ENCODE assay signal across 11 mouse cellular contexts in the genomic region with DNA sequence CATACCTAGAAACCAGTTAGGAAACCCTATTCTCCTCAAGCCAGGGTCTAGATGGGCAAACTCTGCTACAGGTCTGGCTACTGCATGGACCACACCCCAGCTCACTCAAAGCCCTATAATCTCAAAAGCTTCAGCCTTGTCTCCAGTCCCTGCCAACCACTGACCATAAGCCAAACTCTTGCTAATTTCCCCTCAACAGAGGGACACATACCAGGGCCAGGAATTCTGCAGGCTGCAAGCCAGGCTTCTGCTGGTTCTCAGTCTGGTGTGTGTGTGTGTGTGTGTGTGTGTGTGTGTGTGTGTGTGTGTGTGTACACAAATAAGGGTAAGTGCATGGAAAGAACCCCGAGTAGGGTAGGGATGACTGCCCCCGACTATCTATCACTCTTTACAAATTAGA. TPM values are rescaled to one million over a fixed set of nuclear protein-coding genes. Genes with fewer than 3 reads are reported as not detected.
A peak's percentile ranks its signal among the peaks of the same experiment; 100 is the strongest.
DNase-seq lines count a peak whose midpoint lies in the region; ATAC-seq lines count a peak whose summit lies in the region.
"Had no signal": no experiment of that assay in that cellular context is flagged by ENCODE, and none has a peak within 500 bp of the region (broad histone marks: within the 10 kb centered on the region; RNA-seq: fewer than 3 reads in every experiment).

No protein-coding gene starts in this region.

- H3K4me3 ChIP-seq in embryonic facial prominence, embryonic 12.5 days = no peak overlapping the region
- no peak overlapping the region for H3K4me3 ChIP-seq in embryonic facial prominence, embryonic 10.5 days
- H3K4me3 ChIP-seq in neural tube, embryonic 11.5 days (ENCODE audit: low read depth, low read length) = no peak overlapping the region
- peak overlapping the region; percentile 24 for H3K4me3 ChIP-seq in hindbrain, embryonic 16.5 days (ENCODE audit: low read length)
- H3K4me3 ChIP-seq in neural tube, embryonic 15.5 days (replicated peaks) = peak overlapping the region; percentile 55
- H3K4me3 ChIP-seq: liver, embryonic 13.5 days had no signal

- peaks cover 31% of the 10 kb centered on the region for H3K27me3 ChIP-seq in embryonic facial prominence, embryonic 12.5 days
- H3K27me3 ChIP-seq in embryonic facial prominence, embryonic 10.5 days (replicated peaks; ENCODE audit: low read depth, poor library complexity, severe bottlenecking) = peaks cover 99% of the 10 kb centered on the region
- peaks cover 28% of the 10 kb centered on the region for H3K27me3 ChIP-seq in neural tube, embryonic 11.5 days (ENCODE audit: control insufficient read depth, insufficient read depth, low read length)
- H3K27me3 ChIP-seq in hindbrain, embryonic 16.5 days (replicated peaks; ENCODE audit: control insufficient read depth, insufficient read depth, low read length) = peaks cover 4% of the 10 kb centered on the region; the same call in 1 of the 2 replicates
- peaks cover 50% of the 10 kb centered on the region for H3K27me3 ChIP-seq in neural tube, embryonic 15.5 days (replicated peaks)

- 76% methylated on average over 2 of the region's 2 CpGs for WGBS in embryonic facial prominence, embryonic 12.5 days
- 63% methylated on average over 2 of the region's 2 CpGs for WGBS in embryonic facial prominence, embryonic 10.5 days
- 64% methylated on average over 2 of the region's 2 CpGs for WGBS in neural tube, embryonic 11.5 days
- 57% methylated on average over 1 of the region's 2 CpGs for WGBS in hindbrain, embryonic 16.5 days
- WGBS in neural tube, embryonic 15.5 days = 48% methylated on average over 2 of the region's 2 CpGs

- DNase-seq in embryonic facial prominence, embryonic 10.5 days (ENCODE audit: low spot score) = no peak
- DNase-seq in neural tube, embryonic 11.5 days (ENCODE audit: low spot score) = no peak
- DNase-seq in neural tube, embryonic 10.5 days (ENCODE audit: extremely low spot score, low spot score) = no peak
- DNase-seq in embryo, embryonic 10.5 days (ENCODE audit: low spot score) = no peak
- DNase-seq in adrenal gland, postnatal 25 days = no peak
- DNase-seq: liver, embryonic 13.5 days had no signal

- no peaks in the 10 kb centered on the region for H3K36me3 ChIP-seq in embryonic facial prominence, embryonic 12.5 days
- H3K36me3 ChIP-seq in embryonic facial prominence, embryonic 10.5 days (replicated peaks) = no peaks in the 10 kb centered on the region
- H3K36me3 ChIP-seq in neural tube, embryonic 11.5 days (ENCODE audit: control insufficient read depth, insufficient read depth, low read length) = no peaks in the 10 kb centered on the region
- no peaks in the 10 kb centered on the region for H3K36me3 ChIP-seq in hindbrain, embryonic 16.5 days (ENCODE audit: control insufficient read depth, insufficient read depth, low read length)
- no peaks in the 10 kb centered on the region for H3K36me3 ChIP-seq in neural tube, embryonic 15.5 days
- H3K36me3 ChIP-seq: liver, embryonic 13.5 days had no signal

- no peaks in the 10 kb centered on the region for H3K9me3 ChIP-seq in embryonic facial prominence, embryonic 12.5 days
- H3K9me3 ChIP-seq in embryonic facial prominence, embryonic 10.5 days = no peaks in the 10 kb centered on the region
- H3K9me3 ChIP-seq in neural tube, embryonic 11.5 days (ENCODE audit: control insufficient read depth, low read length) = no peaks in the 10 kb centered on the region
- H3K9me3 ChIP-seq in hindbrain, embryonic 16.5 days (ENCODE audit: control insufficient read depth, low read length) = no peaks in the 10 kb centered on the region
- H3K9me3 ChIP-seq in neural tube, embryonic 15.5 days (replicated peaks) = no peaks in the 10 kb centered on the region
- H3K9me3 ChIP-seq: liver, embryonic 13.5 days had no signal

- ATAC-seq in embryonic facial prominence, embryonic 12.5 days (ENCODE audit: insufficient number of reproducible peaks, insufficient read depth, low FRiP score, low TSS enrichment) = no peak
- no peak for ATAC-seq in neural tube, embryonic 11.5 days (ENCODE audit: insufficient read depth, low FRiP score, low TSS enrichment)
- no peak for ATAC-seq in hindbrain, embryonic 16.5 days
- no peak for ATAC-seq in neural tube, embryonic 15.5 days (ENCODE audit: low FRiP score)
- ATAC-seq: intestine, postnatal 0 days had no signal

- no peak overlapping the region for H3K9ac ChIP-seq in embryonic facial prominence, embryonic 12.5 days
- no peak overlapping the region for H3K9ac ChIP-seq in neural tube, embryonic 11.5 days (ENCODE audit: low read length)
- H3K9ac ChIP-seq in hindbrain, embryonic 16.5 days (ENCODE audit: low read depth, low read length) = no peak overlapping the region
- no peak overlapping the region for H3K9ac ChIP-seq in neural tube, embryonic 15.5 days (replicated peaks)
- H3K9ac ChIP-seq: liver, embryonic 13.5 days had no signal

- H3K4me1 ChIP-seq in embryonic facial prominence, embryonic 12.5 days = peaks cover 15% of the 10 kb centered on the region; the same call in 1 of the 2 replicates
- peaks cover 19% of the 10 kb centered on the region for H3K4me1 ChIP-seq in embryonic facial prominence, embryonic 10.5 days
- 0 out of 2 replicates have a peak, but pooled peaks cover 4% of the 10 kb centered on the region for H3K4me1 ChIP-seq in neural tube, embryonic 11.5 days (ENCODE audit: control insufficient read depth, insufficient read depth, low read length)
- peaks cover 5% of the 10 kb centered on the region; the same call in 1 of the 2 replicates for H3K4me1 ChIP-seq in hindbrain, embryonic 16.5 days (ENCODE audit: control insufficient read depth, insufficient read depth, low read depth, low read length)
- H3K4me1 ChIP-seq in neural tube, embryonic 15.5 days = peaks cover 16% of the 10 kb centered on the region
- H3K4me1 ChIP-seq: liver, embryonic 13.5 days had no signal

- H3K27ac ChIP-seq in embryonic facial prominence, embryonic 12.5 days = no peak overlapping the region
- no peak overlapping the region for H3K27ac ChIP-seq in embryonic facial prominence, embryonic 10.5 days (replicated peaks)
- no peak overlapping the region for H3K27ac ChIP-seq in neural tube, embryonic 11.5 days (ENCODE audit: low read depth, low read length)
- H3K27ac ChIP-seq in hindbrain, embryonic 16.5 days (ENCODE audit: low read depth, low read length) = no peak overlapping the region
- H3K27ac ChIP-seq in neural tube, embryonic 15.5 days (replicated peaks) = no peak overlapping the region
- H3K27ac ChIP-seq: liver, embryonic 13.5 days had no signal

- peak overlapping the region; percentile 60; the same call in 1 of the 2 replicates for H3K4me2 ChIP-seq in embryonic facial prominence, embryonic 12.5 days (replicated peaks)
- peak overlapping the region; percentile 20 for H3K4me2 ChIP-seq in neural tube, embryonic 11.5 days (ENCODE audit: low read depth)
- peak overlapping the region; percentile 48 for H3K4me2 ChIP-seq in hindbrain, embryonic 16.5 days (ENCODE audit: low read length)
- H3K4me2 ChIP-seq in neural tube, embryonic 15.5 days = peak overlapping the region; percentile 57
- H3K4me2 ChIP-seq: liver, embryonic 13.5 days had no signal

RNA-seq across cellular contexts. Expression of a gene that starts 2.1 kb away (rescaled TPM):
- 5.3 and 5.9 TPM in 2 replicates for polyA plus RNA-seq in embryonic facial prominence, embryonic 12.5 days (2016; fragmentation: Nextera tagmentation; extraction: Ambion mirVana)
- 4.2 and 4.9 TPM in 2 replicates for polyA plus RNA-seq in embryonic facial prominence, embryonic 10.5 days (2016; fragmentation: Nextera tagmentation; extraction: Ambion mirVana)
- polyA plus RNA-seq in neural tube, embryonic 11.5 days (2014; fragmentation: Nextera tagmentation; extraction: Ambion mirVana) = 5.8 and 6.1 TPM in 2 replicates
- 8.5 and 10.7 TPM in 2 replicates for polyA plus RNA-seq in hindbrain, embryonic 16.5 days (2015; fragmentation: Nextera tagmentation; extraction: Ambion mirVana)
- polyA plus RNA-seq in neural tube, embryonic 15.5 days (2015; fragmentation: Nextera tagmentation; extraction: Ambion mirVana) = 8.4 and 8.5 TPM in 2 replicates
- 2.2 and 2.8 TPM in 2 replicates for total RNA-seq in adrenal gland, postnatal 25 days (2021)
- total RNA-seq: common myeloid progenitor, adult 5-6 weeks had no signal

RNA-seq across cellular contexts. Expression of a gene that starts 24.2 kb away (rescaled TPM):
- 42.4 and 46.0 TPM in 2 replicates for polyA plus RNA-seq in embryonic facial prominence, embryonic 12.5 days (2016; fragmentation: Nextera tagmentation; extraction: Ambion mirVana)
- polyA plus RNA-seq in embryonic facial prominence, embryonic 10.5 days (2016; fragmentation: Nextera tagmentation; extraction: Ambion mirVana) = 30.6 and 33.4 TPM in 2 replicates
- 32.3 and 34.4 TPM in 2 replicates for polyA plus RNA-seq in neural tube, embryonic 11.5 days (2014; fragmentation: Nextera tagmentation; extraction: Ambion mirVana)
- 58.2 and 59.7 TPM in 2 replicates for polyA plus RNA-seq in hindbrain, embryonic 16.5 days (2015; fragmentation: Nextera tagmentation; extraction: Ambion mirVana)
- polyA plus RNA-seq in neural tube, embryonic 15.5 days (2015; fragmentation: Nextera tagmentation; extraction: Ambion mirVana) = 56.9 and 71.6 TPM in 2 replicates
- total RNA-seq in adrenal gland, postnatal 25 days (2021) = 51.6 and 55.0 TPM in 2 replicates

RNA-seq across cellular contexts. Expression of a gene that starts 39.1 kb away (rescaled TPM):
- 21.1 and 25.3 TPM in 2 replicates for polyA plus RNA-seq in embryonic facial prominence, embryonic 12.5 days (2016; fragmentation: Nextera tagmentation; extraction: Ambion mirVana)
- polyA plus RNA-seq in embryonic facial prominence, embryonic 10.5 days (2016; fragmentation: Nextera tagmentation; extraction: Ambion mirVana) = 20.8 and 22.5 TPM in 2 replicates
- 17.0 and 17.8 TPM in 2 replicates for polyA plus RNA-seq in neural tube, embryonic 11.5 days (2014; fragmentation: Nextera tagmentation; extraction: Ambion mirVana)
- polyA plus RNA-seq in hindbrain, embryonic 16.5 days (2015; fragmentation: Nextera tagmentation; extraction: Ambion mirVana) = 30.1 and 34.5 TPM in 2 replicates
- polyA plus RNA-seq in neural tube, embryonic 15.5 days (2015; fragmentation: Nextera tagmentation; extraction: Ambion mirVana) = 30.0 and 32.4 TPM in 2 replicates
- 9.5 and 13.4 TPM in 2 replicates for total RNA-seq in adrenal gland, postnatal 25 days (2021)

Comparison
In these comparisons a context has a peak if more than half of its experiments do, and no peak if none do; other contexts are left out.
1. H3K4me3 ChIP-seq: peak in hindbrain, embryonic 16.5 days (single experiment) and neural tube, embryonic 15.5 days (single experiment); none in embryonic facial prominence, embryonic 12.5 days (single experiment), embryonic facial prominence, embryonic 10.5 days (single experiment) and neural tube, embryonic 11.5 days (single experiment).
2. Peak in every context shown above with its lines, with median percentiles within 50 percentile points of each other: H3K4me2 ChIP-seq.